Mouse (Mus musculus) myocyte (in vitro differentiated cells): ENCODE results near the gene Ptx4.

Source experiments
- CEBPB ChIP-seq: IDR thresholded peaks from 2 replicates; pipeline ENCODE4 v1.6.1; 2011; ENCODE audit warnings: mild to moderate bottlenecking, moderate library complexity; ENCODE audit not compliant: poor library complexity, insufficient read depth, severe bottlenecking
- E2F4 ChIP-seq: IDR thresholded peaks from one replicate; pipeline ENCODE4 v1.6.1; 2011; ENCODE audit warnings: mild to moderate bottlenecking, control low read depth, moderate library complexity; ENCODE audit not compliant: insufficient read depth
- MAX ChIP-seq: IDR thresholded peaks from one replicate; pipeline ENCODE4 v1.6.1; 2011; ENCODE audit warnings: low read depth, mild to moderate bottlenecking, control low read depth
- MYOD1 ChIP-seq, 3 experiments: IDR thresholded peaks; one replicate each; pipeline ENCODE4 v1.6.1; 2011; ENCODE audit warnings: control low read depth in 2 of 3, low read depth in 2 of 3, mild to moderate bottlenecking in 2 of 3, moderate library complexity in 1 of 3; ENCODE audit not compliant: insufficient read length in 2 of 3, control insufficient read depth in 1 of 3
- POLR2A ChIP-seq: IDR thresholded peaks from one replicate; pipeline ENCODE4 v1.6.1; 2011; ENCODE audit warnings: low read depth, mild to moderate bottlenecking, control low read depth, moderate library complexity; ENCODE audit not compliant: insufficient read length
- REST ChIP-seq: IDR thresholded peaks from one replicate; pipeline ENCODE4 v1.6.1; 2011; ENCODE audit warnings: mild to moderate bottlenecking, control low read depth, moderate library complexity; ENCODE audit not compliant: insufficient read depth, insufficient read length
- TCF12 ChIP-seq: IDR thresholded peaks from one replicate; pipeline ENCODE4 v1.6.1; 2011; ENCODE audit warnings: mild to moderate bottlenecking, control low read depth; ENCODE audit not compliant: poor library complexity, insufficient read depth, severe bottlenecking
- USF1 ChIP-seq: IDR thresholded peaks from one replicate; pipeline ENCODE4 v1.6.1; 2011; ENCODE audit warnings: low read depth, mild to moderate bottlenecking, control low read depth, moderate library complexity

DNA sequence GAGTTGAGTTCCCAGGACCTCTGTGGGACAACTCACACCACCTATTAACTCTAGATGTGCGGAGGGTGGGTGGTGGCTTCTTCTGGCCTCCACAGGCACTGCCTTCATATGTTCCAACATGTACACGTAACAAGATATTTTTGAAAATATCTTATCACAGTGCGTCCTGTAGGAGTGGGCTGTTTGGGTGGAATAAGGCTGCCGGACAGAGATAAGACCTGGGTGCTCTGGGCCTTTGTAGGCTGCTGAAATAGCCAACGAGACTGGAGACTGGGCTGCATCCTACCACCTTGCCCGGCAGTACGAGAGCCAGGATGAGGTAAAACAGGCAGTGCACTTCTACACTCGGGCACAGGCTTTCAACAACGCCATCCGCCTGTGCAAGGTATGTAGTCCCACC, 31.4 kb upstream of the Ptx4 start:
- TF ChIP-seq POLR2A (no peak), REST (no peak), MYOD1 (IDR thresholded peaks at IDR 0.05; ENCODE audit: control insufficient read depth in 1 of 3, insufficient read length in 2 of 3, low read depth in 2 of 3) (no peak), MAX (no peak), USF1 (no peak), CEBPB (no peak), E2F4 (no peak), TCF12 (no peak)
